Mouse (Mus musculus) hindbrain, postnatal 0 days (tissue): ENCODE measurements at regions not wholly inside any gene's neighbourhood (a gene's known extent, or its start where the extent isn't known, plus 50 kb on each side); places are given as distances from the start of the nearest gene placed in this dataset.

Experiments
- ATAC-seq: fragments of 200-750 bp; cut with Nextera tagmentation; 2 replicates; pipeline ENCODE4 v1.8.0; 2017; ENCODE audit warnings: mild to moderate bottlenecking, moderate TSS enrichment, moderate library complexity
- DNase-seq: peaks from one replicate; pipeline ENCODE4 v3.0.0-alpha.2; 2015; ENCODE audit warnings: low spot score
- H3K27ac ChIP-seq: fragments of 300-500 bp; sonication (generic); 2 replicates; pipeline ENCODE4 v1.5.1; 2014; ENCODE audit warnings: mild to moderate bottlenecking
- H3K27me3 ChIP-seq: fragments of 300-500 bp; sonication (generic); 2 replicates; pipeline ENCODE4 v1.6.1; 2014; ENCODE audit warnings: low read length, mixed read lengths; ENCODE audit not compliant: insufficient read depth
- H3K36me3 ChIP-seq: fragments of 300-500 bp; sonication (generic); 2 replicates; pipeline ENCODE4 v1.6.1; 2014; ENCODE audit warnings: low read length, mixed read lengths; ENCODE audit not compliant: insufficient read depth
- H3K4me1 ChIP-seq: fragments of 300-500 bp; sonication (generic); 2 replicates; pipeline ENCODE4 v1.6.1; 2014; ENCODE audit warnings: antibody characterized with exemption, low read length, mixed read lengths; ENCODE audit not compliant: insufficient read depth
- H3K4me2 ChIP-seq: fragments of 300-500 bp; sonication (generic); 2 replicates; pipeline ENCODE4 v1.6.1; 2014; ENCODE audit warnings: low read depth, mild to moderate bottlenecking, low read length, moderate library complexity, mixed read lengths
- H3K4me3 ChIP-seq: fragments of 300-500 bp; sonication (generic); 2 replicates; pipeline ENCODE4 v1.5.1; 2014; ENCODE audit warnings: low read length
- H3K9ac ChIP-seq: fragments of 300-500 bp; sonication (generic); replicated peaks from 2 replicates; pipeline ENCODE4 v1.6.1; 2014; ENCODE audit warnings: mild to moderate bottlenecking, low read length, moderate library complexity, mixed read lengths
- H3K9me3 ChIP-seq: fragments of 300-500 bp; sonication (generic); 2 replicates; pipeline ENCODE4 v1.6.1; 2016; ENCODE audit warnings: low read length, mixed read lengths
- CTCF ChIP-seq: IDR thresholded peaks from 2 replicates; pipeline ENCODE4 v1.5.1; 2016; ENCODE audit warnings: antibody characterized with exemption, control low read depth, low read depth
- WGBS: fragments of 180-500 bp; shearing (Covaris S2); extraction: QIAGEN DNeasy Blood & Tissue Kit; methylation state at CpG from one replicate; pipeline ENCODE4 v1.1.7; 2014; 5-methylcytosine and 5-hydroxymethylcytosine counted together

- Histone ChIP-seq H3K27me3 (no peaks in the 10 kb centered on the region), H3K4me1 (no peaks in the 10 kb centered on the region), H3K36me3 (no peaks in the 10 kb centered on the region), H3K27ac (no peak overlapping the region), H3K4me3 (no peak overlapping the region), H3K9ac (no peak overlapping the region), H3K4me2 (no peak overlapping the region), H3K9me3 (no peaks in the 10 kb centered on the region)
- 58% methylated on average over 2 of the region's 2 CpGs for WGBS
- DNase-seq (peak; percentile 24), ATAC-seq (no peak)
- no peak for TF ChIP-seq CTCF
Measured at GRCm38 (mm10) chr11:92629319-92629718, 468.5 kb upstream of the Car10 start.
